Mouse (Mus musculus) spleen, adult 12 weeks (tissue): Measurements from ENCODE around the gene Rab11a.

ENCODE experiments used
- DNase-seq: peaks from one replicate; pipeline ENCODE4 v3.0.0; 2022; ENCODE audit warnings: low spot score

Rab11a gene

DNA sequence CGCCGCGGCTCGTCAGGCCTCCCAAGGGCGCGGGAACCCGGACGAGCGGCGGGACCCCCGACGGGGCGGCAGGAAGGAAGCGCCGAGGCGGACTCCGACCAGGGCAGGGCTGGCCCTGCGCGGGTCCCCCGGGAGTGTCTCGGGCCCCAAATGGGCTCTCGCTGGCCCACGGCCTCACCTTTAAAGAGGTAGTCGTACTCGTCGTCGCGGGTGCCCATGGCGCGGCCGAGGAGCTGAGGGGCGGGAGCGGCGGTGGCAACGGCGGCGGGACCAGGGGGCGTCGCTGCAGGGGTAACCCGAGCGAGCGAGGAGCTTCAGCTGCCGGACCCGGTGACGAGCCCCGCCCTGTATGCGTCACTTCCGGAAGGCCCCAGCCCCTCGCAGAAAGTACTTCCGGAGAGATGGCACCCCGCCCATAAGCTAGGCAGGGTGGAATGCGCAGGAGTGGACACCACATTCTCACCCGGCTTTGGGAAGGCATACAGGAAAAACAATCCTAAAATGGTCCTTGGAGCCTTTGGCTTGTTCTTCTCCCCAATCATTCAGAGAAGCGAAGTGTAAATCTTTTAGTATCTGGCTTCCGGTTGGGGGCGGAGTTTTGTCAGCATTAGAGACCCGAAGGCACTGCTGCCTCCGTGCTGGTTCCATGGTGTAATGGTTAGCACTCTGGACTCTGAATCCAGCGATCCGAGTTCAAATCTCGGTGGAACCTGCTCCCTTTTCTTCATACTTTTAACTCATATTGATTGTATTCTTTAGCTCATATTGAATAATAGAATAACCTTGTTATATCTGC, at the start of gene Rab11a:
Rab11a (minus strand) TSS at position 353 of the 796 bp plus-strand sequence.
- DNase-seq, result peak; percentile 93

DNA sequence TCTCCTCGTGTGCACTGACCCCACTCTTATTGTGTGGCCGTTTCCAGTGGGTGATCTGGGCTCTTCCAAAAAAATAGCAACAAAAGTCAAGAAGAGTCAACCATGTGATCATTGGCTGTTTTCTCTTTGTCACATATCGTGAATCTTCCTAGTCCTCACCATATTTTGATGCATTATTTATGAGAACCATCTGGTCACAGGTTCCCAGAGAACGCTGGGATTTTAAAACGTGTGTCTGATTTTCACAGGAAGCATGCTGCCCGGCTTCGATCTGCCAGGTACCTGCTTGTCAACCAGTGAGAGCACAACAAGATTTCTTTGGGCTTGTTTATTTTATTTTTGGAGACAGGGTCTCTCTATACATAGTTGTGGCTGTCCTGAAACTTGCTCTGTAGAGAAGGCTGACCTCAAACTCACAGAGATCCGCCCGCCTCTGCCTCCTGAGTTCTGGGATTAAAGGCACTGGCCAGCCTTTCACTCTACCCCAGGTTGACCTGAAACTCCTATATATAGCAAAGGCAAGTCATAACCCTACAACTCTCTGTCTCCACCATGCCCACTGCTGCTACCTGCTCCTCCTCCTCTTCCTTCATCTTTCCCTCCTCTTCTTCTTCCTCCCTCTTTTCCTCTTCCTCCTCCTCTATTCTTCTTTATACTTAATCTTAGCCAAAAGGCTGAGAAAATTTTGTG, 48.8 kb upstream of the Rab11a start:
- no peak for DNase-seq

DNA sequence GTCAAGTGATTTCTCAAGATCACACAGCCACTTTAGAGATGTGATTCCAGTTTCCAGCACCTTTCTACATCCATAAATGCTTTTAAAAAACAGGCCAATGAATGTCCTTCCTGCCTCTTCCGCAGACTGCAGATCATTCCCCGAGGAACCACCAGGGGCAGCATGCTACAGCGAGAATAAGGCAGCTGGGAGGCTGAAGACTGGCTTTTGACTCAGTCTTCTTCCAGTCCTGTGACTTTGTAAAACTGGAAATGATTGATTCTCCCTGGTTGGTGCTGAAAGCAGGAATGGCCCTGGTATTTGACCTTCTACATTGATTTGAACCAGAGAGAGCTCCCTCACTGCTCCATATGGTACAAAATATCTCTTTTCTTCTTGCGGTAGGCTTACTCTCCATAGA, 47.3 kb upstream of the Rab11a start:
- DNase-seq, result peak; percentile 76

DNA sequence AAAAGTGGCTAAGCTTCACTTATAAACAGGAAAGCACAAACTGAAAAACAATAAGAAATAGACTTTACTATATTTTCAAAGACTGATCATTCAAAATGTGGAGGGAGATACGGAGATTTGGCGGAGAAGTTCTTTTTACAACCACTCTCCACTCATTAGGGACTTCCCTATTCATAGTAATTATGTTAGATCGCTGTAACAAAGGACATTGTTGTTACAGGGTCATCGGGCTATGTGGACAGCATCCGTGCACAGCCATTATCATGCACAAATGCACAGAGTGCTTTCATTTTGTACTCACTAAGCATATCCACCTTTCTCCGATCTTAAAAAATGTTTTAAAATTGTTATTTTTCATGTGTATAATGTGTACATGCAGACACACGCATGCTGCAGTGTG, 46.0 kb upstream of the Rab11a start:
- no peak for DNase-seq

DNA sequence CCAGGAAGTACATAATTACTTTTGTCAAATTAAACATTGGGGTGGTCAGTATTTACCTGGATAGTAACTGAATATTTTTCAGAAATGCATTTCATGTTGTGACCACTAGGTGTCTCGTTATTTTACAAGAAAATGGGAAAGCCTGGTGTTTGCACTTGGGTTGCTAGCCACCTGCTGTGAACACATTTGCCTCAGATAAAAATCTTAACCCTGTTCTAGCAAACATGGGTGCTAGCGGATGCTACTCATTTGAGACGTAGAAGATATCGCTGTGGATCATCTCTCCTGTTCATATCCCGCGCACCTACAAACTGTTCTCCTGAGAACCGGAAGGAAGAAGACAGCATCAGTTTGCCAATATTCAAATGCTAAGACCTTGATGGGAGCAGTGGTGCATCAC, 42.1 kb upstream of the Rab11a start:
- DNase-seq, result no peak

DNA sequence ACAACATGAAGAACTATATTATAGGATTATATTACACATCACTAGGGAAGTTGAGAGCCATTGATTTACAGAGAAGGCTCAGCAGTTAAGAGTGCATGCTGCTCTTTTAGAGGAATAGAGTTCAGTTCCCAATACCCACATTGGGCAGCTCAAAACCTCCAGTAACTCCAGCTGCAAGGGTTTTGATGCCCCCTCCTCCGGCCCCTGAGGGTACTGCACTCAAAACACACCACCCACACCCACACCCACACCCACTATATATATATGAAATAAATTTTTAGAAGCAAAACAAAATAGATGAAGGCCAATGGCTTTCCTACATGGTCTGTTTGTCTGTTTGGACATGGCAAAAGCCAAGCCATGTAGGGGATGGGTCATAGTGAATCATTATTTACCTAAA, 40.6 kb upstream of the Rab11a start:
- DNase-seq, result no peak

DNA sequence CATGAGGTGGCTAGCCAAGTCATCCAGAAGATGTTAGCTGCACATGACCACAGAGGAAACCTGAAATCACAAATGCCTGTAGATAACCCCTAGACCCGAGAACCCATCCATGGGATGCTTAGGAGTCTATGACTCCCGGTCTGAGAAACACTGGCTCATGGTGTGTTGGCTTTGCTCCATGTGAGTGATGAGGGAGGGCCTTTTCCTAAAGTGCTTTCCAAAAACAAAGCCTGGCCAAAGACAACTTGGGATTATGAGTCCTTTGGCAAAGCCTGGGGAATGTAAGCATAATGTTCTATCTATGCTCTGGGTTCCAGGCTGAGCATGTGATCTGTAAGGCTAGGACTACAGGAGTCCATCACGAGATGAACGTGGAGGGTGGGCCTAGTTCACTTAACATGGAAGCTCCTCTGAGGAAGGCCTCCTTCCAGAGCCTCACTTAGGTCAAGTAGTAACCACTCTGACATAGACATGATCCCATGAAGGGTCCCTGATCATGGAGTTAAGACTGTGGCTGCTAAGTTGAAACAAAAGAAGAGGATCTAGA, 40.0 kb upstream of the Rab11a start:
- no peak for DNase-seq

DNA sequence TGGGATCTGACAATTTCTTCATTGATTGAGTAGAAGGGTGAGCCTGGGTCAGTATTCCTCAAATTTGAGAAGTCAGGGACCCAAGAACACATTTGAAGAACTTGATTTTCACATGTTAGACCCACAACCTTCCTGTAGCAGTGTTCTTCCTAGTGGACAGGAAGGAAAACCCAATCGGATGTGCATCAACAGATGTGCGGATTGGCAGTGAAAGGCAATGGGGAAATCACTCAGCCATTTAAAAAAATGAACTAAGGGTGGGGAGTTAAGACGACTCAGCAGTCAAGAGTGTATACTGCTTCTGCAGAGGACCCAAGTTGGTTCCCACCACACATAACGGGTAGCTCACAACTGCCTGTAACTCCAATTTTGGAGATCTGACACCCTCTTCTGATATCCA, 37.9 kb upstream of the Rab11a start:
- no peak for DNase-seq

DNA sequence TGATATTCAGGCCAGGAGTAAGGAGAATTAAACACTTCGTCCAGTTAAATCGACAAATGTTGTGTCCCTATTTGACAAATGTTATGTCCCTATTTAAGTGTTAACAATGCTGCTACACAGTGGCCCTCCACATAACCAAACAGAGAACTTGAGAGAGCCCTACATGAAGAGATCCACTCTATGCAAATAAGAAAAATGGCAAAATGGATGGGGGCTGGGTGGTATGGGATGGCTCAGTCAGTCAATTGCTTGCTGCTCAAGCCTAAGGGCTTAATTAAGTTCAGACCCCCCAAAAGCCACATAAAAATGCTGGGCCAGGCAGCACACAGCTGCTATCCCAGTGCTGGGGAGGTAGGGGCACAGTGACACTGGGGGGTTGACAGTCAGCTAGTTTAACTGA, 37.3 kb upstream of the Rab11a start:
- no peak for DNase-seq

DNA sequence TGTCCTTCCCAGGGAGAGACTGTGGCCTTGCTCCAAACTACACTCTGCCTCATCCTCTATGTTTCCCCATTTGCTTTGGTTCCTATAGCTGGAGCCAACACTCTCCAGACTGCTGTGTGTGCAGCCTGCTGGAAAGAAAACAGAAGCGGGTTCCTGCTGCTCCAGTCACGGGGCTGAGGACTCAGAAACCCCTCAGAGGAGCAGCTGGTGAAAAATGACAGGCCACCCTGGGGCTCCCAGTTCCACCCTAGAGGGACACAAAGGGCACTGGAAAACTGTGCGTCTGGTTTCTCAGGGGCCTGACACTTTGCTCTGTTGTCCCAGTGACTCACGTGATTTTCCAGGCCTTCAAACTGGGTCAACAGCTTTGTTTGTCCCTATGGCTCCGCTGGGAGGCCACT, 36.9 kb upstream of the Rab11a start:
- DNase-seq, result no peak

DNA sequence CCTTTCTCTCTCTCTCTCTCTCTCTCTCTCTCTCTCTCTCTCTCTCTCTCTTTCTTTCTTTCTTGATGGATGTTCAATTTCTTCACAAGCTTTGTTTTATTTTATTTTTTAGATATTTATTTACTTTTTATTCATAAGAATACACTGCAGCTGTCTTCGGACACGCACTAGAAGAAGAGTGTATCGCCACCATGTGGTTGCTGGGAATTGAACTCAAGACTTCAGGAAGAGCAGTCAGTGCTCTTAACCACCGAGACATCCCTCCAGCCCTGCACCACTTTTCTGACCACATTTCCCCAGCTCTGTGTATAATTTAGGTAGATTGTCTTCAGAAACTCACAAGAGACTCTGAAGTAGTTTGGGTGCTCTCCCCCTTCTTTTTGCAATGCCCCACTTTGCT, 36.4 kb upstream of the Rab11a start:
- DNase-seq, result no peak

DNA sequence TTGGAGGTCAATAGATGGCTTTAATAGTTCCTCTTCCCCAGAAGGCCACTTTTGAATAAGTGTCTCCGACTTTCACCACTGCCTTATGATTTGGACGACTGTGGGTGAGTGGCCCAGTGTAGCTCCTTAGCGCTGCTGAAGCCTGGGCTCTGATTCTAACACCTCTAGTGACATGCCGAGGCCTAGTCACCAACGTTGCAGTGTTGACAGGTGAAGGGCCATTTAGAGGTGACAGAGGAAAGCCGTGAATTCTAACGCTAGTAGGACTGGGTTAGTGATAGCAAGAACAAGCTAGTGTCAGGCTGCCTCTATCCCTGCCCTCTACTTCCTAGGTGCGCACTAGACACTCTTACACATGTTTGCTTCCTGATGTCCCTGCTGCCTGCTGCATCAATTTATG, 35.7 kb upstream of the Rab11a start:
- no peak for DNase-seq

DNA sequence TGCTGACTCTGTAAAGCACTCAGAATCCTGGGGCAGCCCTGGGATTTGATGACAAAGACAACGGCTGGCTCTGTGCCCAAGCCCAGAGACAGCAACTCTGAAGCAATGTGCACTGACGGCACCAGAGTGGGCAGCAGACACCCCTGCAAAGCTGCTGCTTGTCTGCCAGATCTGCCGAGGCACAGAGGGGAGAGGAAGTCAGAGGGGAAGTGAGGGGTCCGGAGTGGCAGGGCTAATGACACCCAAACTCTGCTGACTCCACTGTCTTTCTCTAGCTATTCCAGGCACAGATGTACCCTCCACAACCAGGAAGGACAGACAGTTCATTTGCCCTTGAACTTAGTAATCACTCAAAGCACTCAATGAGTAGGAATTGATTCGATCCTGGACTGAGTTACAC, 33.7 kb upstream of the Rab11a start:
- DNase-seq, result no peak

DNA sequence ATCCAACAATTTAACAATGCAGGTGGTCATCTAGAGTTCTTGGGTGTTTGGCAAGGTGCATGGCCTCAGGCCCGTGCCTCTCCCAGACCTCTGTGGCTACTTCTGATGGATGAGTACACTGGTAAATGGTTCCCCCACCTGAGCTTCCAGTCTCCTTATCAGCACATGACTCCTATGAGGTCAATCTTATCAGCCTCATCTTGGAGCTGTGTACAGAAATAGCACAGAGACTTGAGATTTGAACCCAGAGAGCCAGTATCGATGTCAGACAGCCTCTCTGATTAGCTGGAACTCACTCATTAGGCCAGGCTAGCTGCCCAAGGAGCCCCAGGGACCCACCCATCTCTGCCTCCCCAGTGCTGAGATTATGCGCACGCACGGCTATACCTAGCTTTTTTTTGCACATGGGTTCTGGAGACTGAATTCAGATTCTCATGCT, 32.9 kb upstream of the Rab11a start:
- DNase-seq, result no peak

DNA sequence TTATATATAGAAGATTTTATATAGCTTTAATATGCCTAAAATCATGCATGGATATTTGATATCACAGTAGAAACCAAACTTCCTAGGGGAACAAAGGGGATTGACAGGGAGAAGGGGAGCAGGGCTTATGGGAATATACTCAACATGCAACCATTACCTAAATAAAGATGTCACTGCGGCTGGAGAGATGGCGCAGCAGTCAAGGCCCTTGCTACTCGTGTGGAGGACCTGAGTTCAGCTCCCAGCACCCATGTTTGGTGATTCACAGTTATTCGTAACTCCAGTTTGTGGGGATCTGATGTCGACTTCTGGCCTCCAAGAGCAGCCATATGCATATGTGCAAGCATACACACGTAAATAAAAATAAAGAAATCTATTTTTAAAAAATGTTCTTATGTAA, 32.4 kb upstream of the Rab11a start:
- no peak for DNase-seq

DNA sequence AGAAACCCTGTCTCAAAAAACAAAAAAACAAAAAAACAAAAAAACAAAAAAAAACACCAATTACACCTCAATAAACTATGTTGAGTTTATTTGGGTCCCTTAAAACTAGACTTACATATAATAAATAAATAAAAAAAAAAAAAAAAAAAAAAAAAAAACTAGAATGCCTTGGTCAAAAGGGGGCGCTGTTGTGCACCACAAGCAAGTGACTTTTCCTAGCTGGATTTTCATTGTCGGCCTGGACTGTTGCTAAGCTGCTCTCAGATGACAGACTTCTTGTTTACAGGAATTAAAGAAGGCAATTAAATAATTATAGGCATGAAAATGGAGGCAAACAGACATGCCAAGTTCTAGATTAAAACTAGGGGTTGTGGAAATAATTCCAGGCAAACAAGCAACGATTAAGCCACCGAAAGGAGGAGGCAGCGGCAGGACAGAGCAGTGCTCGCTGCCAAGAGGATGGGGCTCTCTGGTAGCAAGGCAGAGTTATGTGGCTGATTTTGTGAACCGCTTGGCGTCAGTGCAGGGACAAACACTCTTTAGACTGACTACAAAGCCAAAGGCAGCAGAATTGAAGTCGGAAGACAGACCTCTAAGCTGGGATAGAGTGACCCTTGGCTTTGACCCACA, 31.6 kb upstream of the Rab11a start:
- no peak for DNase-seq

DNA sequence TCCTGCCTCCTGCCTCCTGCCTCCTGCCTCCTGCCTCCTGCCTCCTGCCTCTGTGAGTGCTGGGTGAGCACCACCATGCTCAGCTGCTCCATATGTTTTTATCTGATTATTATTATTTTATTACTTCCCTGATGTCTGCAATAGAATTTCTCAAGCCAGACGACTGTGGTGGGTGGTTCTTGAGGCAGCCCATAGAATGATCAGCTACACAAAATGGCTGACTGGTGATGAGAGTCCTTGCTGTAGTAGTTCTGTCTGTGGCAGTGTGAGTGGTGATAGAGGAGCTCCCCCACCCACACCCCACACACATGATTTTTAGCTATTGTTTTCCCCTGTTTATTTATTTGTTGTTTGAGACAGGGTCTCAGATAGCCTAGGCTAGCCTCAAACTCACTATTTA, 30.2 kb upstream of the Rab11a start:
- no peak for DNase-seq

DNA sequence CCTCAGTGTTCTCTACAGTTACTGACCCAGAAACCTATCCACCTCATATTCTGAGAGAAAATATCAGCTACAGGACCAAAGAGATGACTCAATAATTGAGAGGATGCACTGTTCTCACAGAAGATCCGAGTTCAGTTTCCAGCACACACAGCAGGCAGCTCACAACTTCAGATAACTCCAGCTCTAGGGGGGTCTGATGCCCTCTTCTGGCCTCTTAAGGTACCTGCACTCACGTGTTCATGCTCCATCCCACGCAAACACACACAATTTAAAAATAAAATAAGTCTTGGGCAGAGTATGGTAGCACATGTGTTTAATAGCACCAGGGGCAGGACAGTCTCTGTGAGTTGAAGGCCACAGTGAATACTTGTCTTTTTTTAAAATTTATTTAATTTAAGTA, 28.6 kb upstream of the Rab11a start:
- DNase-seq, result no peak

DNA sequence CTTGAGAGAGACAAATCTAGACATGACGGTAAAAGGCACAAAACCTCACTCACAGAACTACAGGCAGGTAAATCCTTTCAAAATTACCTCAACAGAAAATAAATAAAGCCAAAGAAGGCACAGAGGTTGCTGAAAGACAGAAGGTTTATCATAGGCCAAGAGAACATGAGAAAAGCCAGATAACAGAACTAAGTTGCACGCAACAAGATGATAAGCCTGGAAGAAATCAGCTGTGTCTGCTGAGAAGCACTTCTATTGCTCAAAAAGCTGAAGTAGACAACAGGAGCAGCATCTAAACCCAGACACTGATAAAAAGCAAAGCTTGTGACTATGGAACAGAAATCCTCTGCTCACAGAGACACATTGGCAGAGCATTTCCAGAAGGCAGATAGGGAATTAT, 27.3 kb upstream of the Rab11a start:
- DNase-seq, result no peak

DNA sequence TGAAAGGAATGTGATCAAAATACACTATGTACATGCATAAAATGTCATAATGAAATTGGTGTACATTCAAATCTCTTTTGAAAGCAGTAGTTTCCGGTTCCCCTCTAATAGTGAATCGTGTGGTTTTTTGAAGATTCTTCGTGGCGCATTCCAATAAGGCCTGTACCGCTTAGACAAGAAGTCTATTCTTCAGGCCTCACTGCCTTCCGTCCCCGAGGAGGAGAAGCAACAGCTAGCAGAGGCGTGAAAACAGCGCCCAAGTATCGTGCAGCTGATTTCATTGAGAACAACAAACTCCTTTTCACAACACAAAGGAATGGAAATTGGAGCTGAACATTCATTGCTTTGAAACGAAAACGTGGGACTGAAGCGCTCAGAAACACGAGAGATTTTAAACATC, 20.5 kb upstream of the Rab11a start:
- DNase-seq, result no peak

DNA sequence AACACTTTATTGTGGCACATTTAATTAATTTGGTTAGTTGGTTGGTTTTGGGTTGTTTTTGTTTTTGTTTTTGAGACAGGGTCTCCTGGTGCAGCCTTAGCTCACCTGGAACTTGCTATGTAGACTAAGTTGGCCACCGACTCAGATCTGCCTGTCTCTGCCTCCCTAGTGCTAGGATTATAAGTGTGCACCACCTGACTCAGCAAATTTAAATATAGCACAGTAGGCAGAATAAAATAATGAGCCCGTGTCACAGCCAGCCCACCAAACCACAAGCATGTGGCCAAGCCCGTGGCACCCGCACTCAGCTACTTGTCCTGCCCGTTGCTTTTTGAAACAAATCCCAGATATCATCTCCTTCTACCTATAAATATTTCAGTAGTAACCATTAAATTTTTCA, 15.0 kb upstream of the Rab11a start:
- DNase-seq, result no peak

DNA sequence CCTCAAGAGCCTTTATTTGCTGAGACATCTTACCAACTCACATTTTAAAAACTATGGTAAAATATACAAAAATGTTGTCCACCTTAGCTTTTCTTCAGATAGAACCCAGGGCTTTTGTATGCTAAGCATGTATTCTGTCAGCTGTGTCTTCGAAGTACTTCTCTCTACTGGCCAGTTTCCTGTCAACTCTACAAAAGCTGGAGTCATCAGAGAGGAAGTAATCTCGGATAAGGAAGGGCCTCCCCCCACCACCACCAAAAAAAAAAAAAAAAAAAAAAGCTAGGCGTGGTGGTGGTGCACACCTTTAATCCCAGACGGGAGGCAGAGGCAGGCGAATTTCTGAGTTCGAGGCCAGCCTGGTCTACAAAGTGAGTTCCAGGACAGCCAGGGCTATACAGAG, 11.8 kb upstream of the Rab11a start:
- no peak for DNase-seq

DNA sequence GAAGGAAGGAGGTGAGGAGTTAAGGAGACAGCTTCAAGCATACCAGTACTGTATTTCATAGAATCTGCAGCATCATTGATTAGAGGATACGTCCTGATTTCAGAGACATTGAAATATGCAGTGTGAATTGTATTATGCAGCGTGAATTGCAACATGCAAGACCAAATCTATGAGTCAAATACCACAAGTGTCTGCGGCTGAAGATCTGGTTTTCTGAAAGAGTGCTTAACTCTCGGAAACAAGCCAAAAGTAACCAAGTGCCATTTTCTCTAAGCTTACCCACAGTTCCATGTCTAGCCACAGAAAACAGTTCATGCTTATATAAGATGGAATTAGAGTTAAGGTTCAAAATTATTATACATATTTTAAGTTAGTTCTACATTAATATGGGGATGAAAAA, 10.2 kb upstream of the Rab11a start:
- no peak for DNase-seq
